Mouse (Mus musculus) adipocyte (in vitro differentiated cells): Measurements from ENCODE around the gene Gm17677.

ENCODE experiments used
- DNase-seq: peaks from one replicate; pipeline ENCODE4 v3.0.0-alpha.2; 2016; ENCODE audit warnings: low spot score

Gm17677 gene

GRCm38 (mm10) chr9:35740749-35741148 lies at the start of gene Gm17677:
TSS of gene Gm17677 (plus strand) at chr9:35741049.
- no peak for DNase-seq

- DNase-seq = no peak
Measured at GRCm38 (mm10) chr9:35691924-35692323, 48.9 kb upstream of the Gm17677 start.

GRCm38 (mm10) chr9:35707265-35707664 lies 33.6 kb upstream of the Gm17677 start:
- DNase-seq = peak; percentile 32

GRCm38 (mm10) chr9:35756843-35757242 lies 16.0 kb downstream of the Gm17677 start:
- DNase-seq = no peak

GRCm38 (mm10) chr9:35778009-35778408 lies 37.2 kb downstream of the Gm17677 start, which contains the start of gene Gm17727:
TSS of gene Gm17727 (minus strand) at chr9:35778109.
- no peak for DNase-seq

- no peak for DNase-seq
Measured at GRCm38 (mm10) chr9:35790001-35790400, 49.2 kb downstream of the Gm17677 start, which contains the start of the genes Gm27235 and D730048I06Rik. TSS of gene Gm27235 (minus strand) at chr9:35790101. TSS of gene D730048I06Rik (minus strand) at chr9:35790112.
